Mouse (Mus musculus) hindbrain, embryonic 15.5 days (tissue): ENCODE measurements at regions not wholly inside any gene's neighbourhood (a gene's known extent, or its start where the extent isn't known, plus 50 kb on each side); places are given as distances from the start of the nearest gene placed in this dataset.

Experiments
- ATAC-seq: fragments of 200-750 bp; cut with Nextera tagmentation; 2 replicates; pipeline ENCODE4 v1.8.0; 2017; ENCODE audit warnings: low read depth, moderate number of reproducible peaks, moderate TSS enrichment; ENCODE audit not compliant: low FRiP score
- H3K27ac ChIP-seq: fragments of 300-500 bp; sonication (generic); replicated peaks from 2 replicates; pipeline ENCODE4 v1.5.1; 2015; ENCODE audit warnings: mild to moderate bottlenecking, inconsistent platforms
- H3K27me3 ChIP-seq: fragments of 300-500 bp; sonication (generic); 2 replicates; pipeline ENCODE4 v1.6.1; 2015; ENCODE audit warnings: control low read depth, inconsistent platforms
- H3K36me3 ChIP-seq: fragments of 300-500 bp; sonication (generic); 2 replicates; pipeline ENCODE4 v1.6.1; 2015; ENCODE audit warnings: control low read depth, inconsistent platforms
- H3K4me1 ChIP-seq: fragments of 300-500 bp; sonication (generic); replicated peaks from 2 replicates; pipeline ENCODE4 v1.6.1; 2015; ENCODE audit warnings: control low read depth, inconsistent platforms
- H3K4me2 ChIP-seq: fragments of 300-500 bp; sonication (generic); 2 replicates; pipeline ENCODE4 v1.6.1; 2015; ENCODE audit warnings: moderate library complexity, mild to moderate bottlenecking, inconsistent platforms
- H3K4me3 ChIP-seq: fragments of 300-500 bp; sonication (generic); 2 replicates; pipeline ENCODE4 v1.5.1; 2015; ENCODE audit warnings: mild to moderate bottlenecking, inconsistent platforms
- H3K9ac ChIP-seq: fragments of 300-500 bp; sonication (generic); 2 replicates; pipeline ENCODE4 v1.6.1; 2015; ENCODE audit warnings: inconsistent platforms
- H3K9me3 ChIP-seq: fragments of 300-500 bp; sonication (generic); 2 replicates; pipeline ENCODE4 v1.6.1; 2016; ENCODE audit warnings: control low read depth, inconsistent platforms
- WGBS: fragments of 180-500 bp; shearing (Covaris S2); methylation state at CpG from one replicate; pipeline ENCODE4 v1.1.7; 2015; 5-methylcytosine and 5-hydroxymethylcytosine counted together

DNA sequence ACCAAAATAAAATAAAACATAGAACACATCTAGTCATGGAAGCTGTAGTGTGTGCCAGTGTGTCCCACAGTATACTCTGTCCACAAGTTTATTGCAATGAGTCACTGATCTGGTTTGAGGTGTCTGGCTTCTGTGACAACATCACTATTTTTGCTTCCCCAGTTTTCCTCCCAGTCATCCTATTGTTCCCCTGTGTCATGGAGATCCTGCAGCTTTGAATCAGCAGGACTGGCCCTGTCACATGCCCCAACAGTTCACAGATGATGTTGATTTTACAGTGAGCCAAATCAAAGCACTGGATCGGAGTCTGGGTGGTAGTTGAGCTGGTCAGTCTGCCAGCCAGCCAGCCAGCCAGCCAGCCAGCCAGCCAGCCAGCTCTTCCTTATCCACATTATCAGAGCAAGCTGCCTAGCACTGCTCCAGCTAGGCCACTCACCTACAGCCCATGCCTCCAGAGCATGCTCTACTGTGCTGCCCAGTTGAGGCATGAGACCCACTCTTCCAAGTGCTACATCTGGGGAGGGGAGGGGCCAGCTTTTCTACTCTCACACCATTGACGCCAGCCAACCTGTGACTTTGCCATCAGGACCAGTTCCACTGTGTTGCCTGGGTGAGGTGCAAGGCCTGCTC is 619.1 kb upstream of the 4930452B06Rik start:
- no peak overlapping the region for H3K4me3 ChIP-seq
- H3K9ac ChIP-seq = no peak overlapping the region
- no peaks in the 10 kb centered on the region for H3K4me1 ChIP-seq
- no peaks in the 10 kb centered on the region for H3K36me3 ChIP-seq
- H3K4me2 ChIP-seq = no peak overlapping the region
- H3K9me3 ChIP-seq = no peaks in the 10 kb centered on the region
- no peaks in the 10 kb centered on the region for H3K27me3 ChIP-seq
- WGBS = 84% methylated on average over 2 of the region's 2 CpGs
- 0 out of 2 replicates have a peak, but pooled peaks have one; percentile 45 for ATAC-seq
- H3K27ac ChIP-seq = no peak overlapping the region

DNA sequence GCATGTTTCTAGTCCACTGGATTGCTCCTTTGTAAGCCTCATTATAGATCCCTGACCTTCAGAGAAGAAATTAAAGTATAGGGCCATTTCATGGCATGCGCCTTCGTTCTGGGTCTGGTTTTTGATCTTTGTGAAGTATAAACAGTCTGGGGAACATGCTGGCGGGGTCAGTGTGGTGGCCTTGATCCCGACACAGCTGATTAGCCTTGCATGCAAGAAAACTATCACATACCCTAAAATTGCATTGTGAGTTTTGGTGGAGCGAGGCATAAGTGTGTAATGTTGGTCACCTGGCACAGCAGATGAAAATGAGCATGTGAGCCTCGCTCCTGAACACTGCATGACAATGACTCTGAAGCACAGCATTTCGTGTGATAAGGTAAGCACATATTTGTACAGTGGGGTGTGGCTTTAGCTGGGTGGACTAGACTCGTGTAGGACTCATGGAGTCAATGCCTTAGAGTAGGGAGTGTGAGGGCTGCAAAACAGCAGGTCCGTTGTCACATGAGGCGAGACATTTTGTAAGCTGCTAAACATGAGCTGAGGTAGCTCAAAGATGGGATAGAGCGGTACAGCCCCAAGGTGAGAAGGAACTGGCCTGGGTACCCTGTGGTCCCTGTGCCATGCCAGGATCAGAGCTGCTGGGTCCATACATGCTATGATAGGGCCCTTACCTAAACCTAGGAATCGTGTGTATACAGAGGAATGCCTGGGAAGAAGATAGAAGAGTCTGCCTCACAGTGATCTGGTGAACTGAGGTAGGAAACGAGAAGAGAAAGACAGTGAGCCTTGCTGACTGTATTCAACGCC is 601.4 kb upstream of the 4930452B06Rik start:
- no peaks in the 10 kb centered on the region for H3K36me3 ChIP-seq
- ATAC-seq = no peak
- WGBS = 87% methylated on average over 14 of the region's 14 CpGs

DNA sequence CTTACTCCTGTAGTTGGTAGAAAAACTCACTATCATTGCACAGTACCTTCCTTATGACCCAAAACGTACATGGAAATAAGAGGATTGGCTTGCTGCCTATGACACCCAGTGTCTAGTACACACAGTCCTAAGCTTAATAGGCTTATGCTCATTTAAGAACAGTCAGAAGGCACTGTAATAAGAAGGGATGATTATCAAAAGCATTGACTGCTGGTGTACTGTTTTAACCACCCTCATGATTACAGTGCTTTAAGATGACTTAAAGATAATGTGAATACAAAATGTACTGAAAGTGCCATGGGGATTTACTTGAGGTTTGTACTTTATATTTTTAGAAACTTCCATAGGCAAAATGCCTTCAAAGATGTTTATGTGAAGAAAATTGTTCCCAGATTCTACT is 586.0 kb upstream of the 4930452B06Rik start:
- H3K4me3 ChIP-seq = no peak overlapping the region
- H3K27me3 ChIP-seq = no peaks in the 10 kb centered on the region
- no peaks in the 10 kb centered on the region for H3K36me3 ChIP-seq
- H3K9ac ChIP-seq = no peak overlapping the region
- WGBS = 95% methylated on average over 1 of the region's 1 CpGs
- no peak for ATAC-seq
- no peak overlapping the region for H3K27ac ChIP-seq
- no peaks in the 10 kb centered on the region for H3K4me1 ChIP-seq
- no peaks in the 10 kb centered on the region for H3K9me3 ChIP-seq
- no peak overlapping the region for H3K4me2 ChIP-seq

More for the DNA sequence above, 601.4 kb upstream of the 4930452B06Rik start:
- H3K4me3 ChIP-seq = no peak overlapping the region
- no peak overlapping the region for H3K27ac ChIP-seq
- H3K4me1 ChIP-seq = no peaks in the 10 kb centered on the region
- H3K27me3 ChIP-seq = no peaks in the 10 kb centered on the region
- no peak overlapping the region for H3K9ac ChIP-seq
- no peak overlapping the region for H3K4me2 ChIP-seq
- H3K9me3 ChIP-seq = no peaks in the 10 kb centered on the region

DNA sequence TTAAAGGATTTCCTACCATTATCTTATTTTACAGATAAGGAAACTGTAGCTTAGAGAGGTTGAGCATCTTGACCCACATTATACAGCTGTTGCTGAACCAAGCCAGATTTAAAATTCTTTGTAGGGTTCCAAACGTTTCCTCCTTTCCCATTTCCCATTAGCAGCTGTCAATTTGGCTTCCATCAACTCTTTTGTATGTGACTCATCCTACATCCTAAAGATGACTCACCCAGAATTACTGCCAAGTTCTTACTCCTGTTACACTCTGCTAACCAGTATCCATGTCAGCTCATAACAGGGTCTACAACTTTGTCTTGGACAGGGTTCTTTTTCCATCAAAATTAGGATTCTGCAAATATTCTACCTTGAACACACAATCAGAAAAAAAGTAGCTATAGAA is 579.2 kb upstream of the 4930452B06Rik start:
- Histone ChIP-seq H3K4me3 (no peak overlapping the region), H3K27me3 (no peaks in the 10 kb centered on the region), H3K4me1 (no peaks in the 10 kb centered on the region), H3K27ac (no peak overlapping the region), H3K9me3 (no peaks in the 10 kb centered on the region), H3K9ac (no peak overlapping the region), H3K4me2 (no peak overlapping the region), H3K36me3 (no peaks in the 10 kb centered on the region)
- no peak for ATAC-seq
- 44% methylated on average over 1 of the region's 1 CpGs for WGBS

DNA sequence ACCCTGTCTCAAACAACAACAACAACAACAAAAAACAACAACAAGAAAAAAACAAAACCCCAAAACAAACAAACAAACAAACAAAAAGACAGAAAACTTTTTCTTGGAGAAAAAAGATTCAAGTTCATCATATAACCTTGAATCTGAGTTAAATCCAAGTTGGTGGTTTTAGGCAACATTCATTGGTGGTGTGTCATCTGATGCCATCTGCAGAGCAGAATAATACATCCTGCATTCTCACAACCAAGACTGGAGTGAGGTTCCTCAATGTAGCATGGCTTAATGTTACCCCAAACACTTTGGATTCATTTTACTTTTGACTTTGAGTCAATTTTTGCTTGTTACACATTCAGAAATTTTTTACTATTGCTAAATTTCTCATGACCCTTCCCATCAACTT is 577.3 kb upstream of the 4930452B06Rik start:
- Histone ChIP-seq H3K27ac (no peak overlapping the region), H3K4me1 (no peaks in the 10 kb centered on the region), H3K9me3 (no peaks in the 10 kb centered on the region), H3K27me3 (no peaks in the 10 kb centered on the region), H3K4me2 (no peak overlapping the region), H3K36me3 (no peaks in the 10 kb centered on the region), H3K4me3 (no peak overlapping the region), H3K9ac (no peak overlapping the region)
- no peak for ATAC-seq

DNA sequence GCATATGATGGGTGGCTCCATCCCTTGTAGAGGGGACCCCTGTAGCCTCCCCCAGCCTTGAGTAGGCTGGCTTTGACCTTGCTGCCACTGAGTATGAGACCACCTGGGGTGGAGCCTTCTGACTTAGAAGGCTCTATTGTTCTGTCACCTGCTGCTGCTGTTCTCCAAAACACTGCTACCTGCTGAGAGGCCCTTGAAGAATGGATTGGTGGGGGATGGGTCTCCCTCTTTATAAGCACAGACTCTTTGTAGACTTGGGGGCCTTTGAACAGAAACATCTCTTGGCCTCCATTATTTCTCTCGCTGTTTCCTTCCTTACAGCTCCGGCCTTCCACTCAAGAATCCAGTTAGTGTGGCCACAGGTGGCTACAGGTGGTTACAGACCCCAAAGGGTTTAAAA is 576.1 kb upstream of the 4930452B06Rik start:
- ATAC-seq = no peak
- H3K27me3 ChIP-seq = no peaks in the 10 kb centered on the region
- WGBS = 39% methylated on average over 2 of the region's 2 CpGs
- no peak overlapping the region for H3K27ac ChIP-seq
- no peaks in the 10 kb centered on the region for H3K36me3 ChIP-seq
- H3K9ac ChIP-seq = no peak overlapping the region
- H3K4me2 ChIP-seq = no peak overlapping the region
- H3K9me3 ChIP-seq = no peaks in the 10 kb centered on the region
- H3K4me3 ChIP-seq = no peak overlapping the region
- H3K4me1 ChIP-seq = no peaks in the 10 kb centered on the region

DNA sequence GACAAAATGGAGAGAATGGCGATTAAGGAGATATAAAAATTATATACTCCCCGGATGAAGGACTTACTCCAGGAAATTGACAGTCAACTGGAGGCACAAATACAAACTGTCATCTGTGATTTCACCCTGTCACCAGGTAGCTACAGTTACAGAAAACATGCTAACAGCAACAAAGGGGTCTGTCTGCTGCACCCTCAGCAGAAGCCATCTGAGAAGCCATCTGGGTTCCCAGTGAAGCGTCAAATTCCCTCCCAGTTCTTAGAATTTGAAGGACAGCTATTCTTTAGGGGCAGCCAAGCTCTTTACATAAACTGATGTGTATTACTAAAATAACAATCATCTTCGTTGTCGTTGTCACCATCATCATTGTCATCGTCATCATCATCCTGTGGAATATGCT is 561.6 kb upstream of the 4930452B06Rik start:
- H3K9me3 ChIP-seq = no peaks in the 10 kb centered on the region
- 78% methylated on average over 6 of the region's 6 CpGs for WGBS
- no peaks in the 10 kb centered on the region for H3K4me1 ChIP-seq
- no peak overlapping the region for H3K4me2 ChIP-seq
- no peak for ATAC-seq
- H3K27ac ChIP-seq = no peak overlapping the region
- no peak overlapping the region for H3K4me3 ChIP-seq
- no peak overlapping the region for H3K9ac ChIP-seq
- H3K27me3 ChIP-seq = no peaks in the 10 kb centered on the region
- H3K36me3 ChIP-seq = no peaks in the 10 kb centered on the region

DNA sequence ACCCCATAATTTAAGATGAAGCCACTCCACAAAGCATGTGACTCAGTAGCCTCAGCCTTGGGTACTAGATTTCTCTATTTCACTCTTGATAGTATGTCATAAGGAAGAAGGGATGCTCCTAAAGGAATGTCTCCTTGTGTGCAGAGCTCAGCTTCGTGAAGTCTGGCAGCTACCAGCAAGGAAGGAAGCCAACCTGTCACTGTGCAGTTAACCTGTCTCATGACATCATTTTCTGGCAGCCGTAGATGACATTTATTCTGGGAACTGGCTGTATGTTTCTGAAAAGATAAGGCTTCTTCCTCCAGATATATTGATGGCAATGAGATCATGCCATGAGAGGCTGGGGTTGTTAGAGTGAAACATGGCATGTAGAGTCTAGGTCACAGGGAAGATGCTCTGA is 534.2 kb upstream of the 4930452B06Rik start:
- Histone ChIP-seq H3K36me3 (no peaks in the 10 kb centered on the region), H3K9ac (no peak overlapping the region)

DNA sequence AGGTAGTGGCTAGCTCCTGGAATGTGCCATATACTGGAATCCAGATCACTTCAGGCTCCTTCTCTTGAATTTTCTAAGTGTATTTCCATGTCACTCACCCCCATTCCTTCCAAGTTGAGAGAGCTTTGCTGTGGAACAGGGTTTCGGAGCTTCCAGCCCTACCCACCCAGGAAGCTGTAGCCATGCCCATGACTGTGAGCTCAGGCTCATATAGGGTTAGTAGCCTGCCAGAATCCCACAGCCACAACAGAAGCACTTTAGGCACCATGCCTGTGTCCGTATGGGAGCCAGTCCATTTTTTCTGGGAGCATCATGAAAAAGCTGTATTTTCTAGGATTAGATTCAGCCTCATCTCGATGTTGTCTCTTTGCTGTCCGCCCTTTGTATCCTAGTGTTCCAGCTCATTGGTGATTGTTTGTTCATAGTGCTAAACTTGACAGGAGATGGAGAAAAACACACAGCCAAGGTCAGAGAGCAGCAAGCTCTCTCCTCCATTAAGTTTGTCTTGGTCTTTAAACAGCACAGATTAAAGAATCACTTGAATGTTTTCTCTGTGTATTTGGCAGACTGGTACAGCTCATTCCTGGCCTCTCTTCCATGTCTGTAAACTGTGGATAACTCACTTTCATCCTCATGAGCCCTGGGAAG is 526.2 kb upstream of the 4930452B06Rik start:
- Histone ChIP-seq H3K27ac (no peak overlapping the region), H3K9me3 (0 out of 2 replicates have a peak, but pooled peaks cover 6% of the 10 kb centered on the region), H3K27me3 (no peaks in the 10 kb centered on the region), H3K4me1 (no peaks in the 10 kb centered on the region), H3K9ac (no peak overlapping the region), H3K4me2 (no peak overlapping the region), H3K4me3 (no peak overlapping the region), H3K36me3 (no peaks in the 10 kb centered on the region)
- WGBS = 70% methylated on average over 4 of the region's 4 CpGs
- 0 out of 2 replicates have a peak, but pooled peaks have one; percentile 27 for ATAC-seq

More for the DNA sequence above, 534.2 kb upstream of the 4930452B06Rik start:
- Histone ChIP-seq H3K27ac (no peak overlapping the region), H3K9me3 (0 out of 2 replicates have a peak, but pooled peaks cover 6% of the 10 kb centered on the region), H3K27me3 (no peaks in the 10 kb centered on the region), H3K4me3 (no peak overlapping the region), H3K4me2 (no peak overlapping the region), H3K4me1 (no peaks in the 10 kb centered on the region)
- ATAC-seq = no peak
- 80% methylated on average over 2 of the region's 2 CpGs for WGBS

DNA sequence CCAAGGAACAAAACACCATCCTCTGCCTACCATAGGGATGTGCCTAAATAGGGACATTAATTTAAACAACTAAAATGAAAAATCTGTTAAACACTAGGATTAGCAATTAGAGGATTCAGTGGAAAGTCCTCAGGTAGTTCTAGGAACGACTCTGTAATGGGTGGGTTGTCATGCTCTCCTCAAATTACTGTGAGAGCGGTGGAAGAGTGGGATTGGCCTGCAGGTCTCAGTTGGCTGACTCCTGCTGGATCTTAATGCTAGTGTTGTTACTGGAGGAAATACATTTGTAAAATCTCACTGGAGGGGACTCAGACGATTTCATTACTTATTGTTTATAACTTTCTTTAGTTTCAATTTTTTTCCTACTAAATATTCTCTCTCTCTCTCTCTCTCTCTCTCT is 525.6 kb upstream of the 4930452B06Rik start:
- no peak overlapping the region for H3K27ac ChIP-seq
- no peaks in the 10 kb centered on the region for H3K4me1 ChIP-seq
- 0 out of 2 replicates have a peak, but pooled peaks cover 2% of the 10 kb centered on the region for H3K9me3 ChIP-seq
- 79% methylated on average over 3 of the region's 3 CpGs for WGBS
- H3K4me2 ChIP-seq = no peak overlapping the region
- ATAC-seq = no peak
- H3K9ac ChIP-seq = no peak overlapping the region
- no peak overlapping the region for H3K4me3 ChIP-seq
- H3K27me3 ChIP-seq = no peaks in the 10 kb centered on the region
- no peaks in the 10 kb centered on the region for H3K36me3 ChIP-seq

DNA sequence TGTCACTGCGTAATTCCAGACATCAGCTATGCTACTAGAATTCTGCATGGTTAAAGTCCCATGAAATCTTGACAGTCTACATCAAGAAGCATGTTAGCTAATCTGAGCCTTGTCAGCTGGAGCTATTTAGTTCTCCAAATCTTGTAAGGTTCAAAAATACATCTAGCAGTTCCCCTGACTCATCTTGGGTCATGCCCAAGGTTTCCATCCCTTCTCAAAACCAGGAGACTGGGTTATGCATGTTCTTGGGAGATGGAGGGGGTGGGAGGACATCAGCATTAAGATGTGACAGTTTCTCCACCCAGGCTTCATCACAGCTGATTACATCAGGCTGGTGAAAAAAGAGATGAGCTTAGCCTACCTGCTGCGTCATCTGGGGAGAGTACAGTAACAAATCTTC is 495.3 kb upstream of the 4930452B06Rik start:
- Histone ChIP-seq H3K4me3 (no peak overlapping the region), H3K4me1 (no peaks in the 10 kb centered on the region), H3K27me3 (no peaks in the 10 kb centered on the region), H3K27ac (no peak overlapping the region), H3K9me3 (no peaks in the 10 kb centered on the region), H3K36me3 (no peaks in the 10 kb centered on the region), H3K4me2 (no peak overlapping the region), H3K9ac (no peak overlapping the region)
- ATAC-seq = no peak
- 95% methylated on average over 2 of the region's 2 CpGs for WGBS

DNA sequence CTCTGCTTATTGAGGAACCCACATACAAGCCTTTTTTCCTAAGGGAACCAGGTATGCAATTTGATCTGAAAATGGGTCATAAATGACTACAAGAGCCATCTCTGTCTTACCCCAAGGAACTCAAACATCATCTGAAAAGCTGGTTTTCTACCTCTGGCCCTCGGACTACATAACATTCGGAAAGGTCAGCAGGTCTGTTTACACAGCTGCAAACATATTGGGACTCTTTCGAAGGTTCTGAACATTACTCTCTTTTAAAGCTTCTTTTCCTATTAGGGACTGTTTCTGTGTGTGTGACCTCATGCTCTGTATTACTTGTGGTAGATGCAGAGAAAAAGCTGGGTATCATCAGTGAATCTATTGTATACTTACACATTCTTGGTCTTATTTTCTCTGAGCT is 491.9 kb upstream of the 4930452B06Rik start:
- no peak overlapping the region for H3K4me3 ChIP-seq
- no peak overlapping the region for H3K27ac ChIP-seq
- no peaks in the 10 kb centered on the region for H3K4me1 ChIP-seq
- no peaks in the 10 kb centered on the region for H3K9me3 ChIP-seq
- H3K36me3 ChIP-seq = no peaks in the 10 kb centered on the region
- H3K4me2 ChIP-seq = no peak overlapping the region
- no peak for ATAC-seq
- no peak overlapping the region for H3K9ac ChIP-seq
- no peaks in the 10 kb centered on the region for H3K27me3 ChIP-seq
- 75% methylated on average over 3 of the region's 3 CpGs for WGBS
